22 mouse cellular contexts compared by ENCODE assay signal in genomic region chr13:16529036-16529435, GRCm38 (mm10).
"Had no signal": no experiment of that assay in that cellular context is flagged by ENCODE, and none has a peak within 500 bp of the region (broad histone marks: within the 10 kb centered on the region; RNA-seq: fewer than 3 reads in every experiment).

No protein-coding gene starts in this region.

- H3K4me3 ChIP-seq: limb, embryonic 10.5 days; limb, embryonic 13.5 days; liver, embryonic 12.5 days; liver, embryonic 15.5 days; lung, embryonic 15.5 days; megakaryocyte, embryonic 14.5 days; midbrain, embryonic 10.5 days; midbrain, embryonic 13.5 days; myocyte; neural tube, embryonic 13.5 days had no signal

- DNase-seq: kidney, adult 18-20 months; kidney, adult 9 months; kidney, postnatal 14 days; kidney, postnatal 4 days; liver; lung, adult 18-20 months; lung, postnatal 10 days; lung, postnatal 36 days; retina, postnatal 1 day; right cerebral cortex, postnatal 4 days; thymus, postnatal 25 days had no signal

- H3K27ac ChIP-seq: limb, embryonic 10.5 days; limb, embryonic 13.5 days; liver, embryonic 12.5 days; liver, embryonic 15.5 days; lung, embryonic 15.5 days; midbrain, embryonic 10.5 days; midbrain, embryonic 13.5 days; neural tube, embryonic 13.5 days; stomach, postnatal 0 days had no signal
